Mouse (Mus musculus) heart, embryonic 14.5 days (tissue): ENCODE measurements around the gene Tfpi. TPM values are rescaled to one million over a fixed set of nuclear protein-coding genes. Genes with fewer than 3 reads are reported as not detected.

Experiments used
- ATAC-seq: fragments of 200-750 bp; cut with Nextera tagmentation; 2 replicates; pipeline ENCODE4 v1.8.0; 2017; ENCODE audit warnings: low read depth, moderate TSS enrichment; ENCODE audit not compliant: insufficient number of reproducible peaks, insufficient read depth, low FRiP score
- H3K27ac ChIP-seq, 2 experiments: fragments of 200-500 bp in 1 of 2; fragments of 300-500 bp in 1 of 2; sonication (generic) in 1 of 2; replicated peaks in 1 of 2; 2 replicates each; pipeline ENCODE4 v1.5.1; 2012 to 2014; ENCODE audit warnings: low read depth in 2 of 2, low read length in 2 of 2, control low read depth in 1 of 2, mild to moderate bottlenecking in 1 of 2, mixed read lengths in 1 of 2; ENCODE audit not compliant: control insufficient read depth in 1 of 2, insufficient read depth in 1 of 2
- H3K27me3 ChIP-seq: fragments of 300-500 bp; sonication (generic); 2 replicates; pipeline ENCODE4 v1.6.1; 2014; ENCODE audit warnings: mild to moderate bottlenecking, low read length, control low read depth; ENCODE audit not compliant: control insufficient read depth, insufficient read depth
- H3K36me3 ChIP-seq: fragments of 300-500 bp; sonication (generic); 2 replicates; pipeline ENCODE4 v1.6.1; 2014; ENCODE audit warnings: mild to moderate bottlenecking, control low read depth, low read length, mixed read lengths; ENCODE audit not compliant: control insufficient read depth, insufficient read depth
- H3K4me1 ChIP-seq, 2 experiments: fragments of 200-500 bp in 1 of 2; fragments of 300-500 bp in 1 of 2; sonication (generic) in 1 of 2; 2 replicates each; pipeline ENCODE4 v1.6.1; 2012 to 2014; ENCODE audit warnings: low read length in 2 of 2, control low read depth in 1 of 2, mixed read lengths in 1 of 2; ENCODE audit not compliant: control insufficient read depth in 2 of 2, insufficient read depth in 2 of 2
- H3K4me2 ChIP-seq: fragments of 300-500 bp; sonication (generic); 2 replicates; pipeline ENCODE4 v1.6.1; 2014; ENCODE audit warnings: mild to moderate bottlenecking, low read length
- H3K4me3 ChIP-seq, 2 experiments: fragments of 200-500 bp in 1 of 2; fragments of 300-500 bp in 1 of 2; sonication (generic) in 1 of 2; 2 replicates each; pipeline ENCODE4 v1.5.1; 2012 to 2014; ENCODE audit warnings: low read length in 2 of 2, mild to moderate bottlenecking in 2 of 2, control low read depth in 1 of 2, low read depth in 1 of 2, moderate library complexity in 1 of 2; ENCODE audit not compliant: control insufficient read depth in 1 of 2, insufficient read depth in 1 of 2
- H3K9ac ChIP-seq: fragments of 300-500 bp; sonication (generic); 2 replicates; pipeline ENCODE4 v1.6.1; 2014; ENCODE audit warnings: mild to moderate bottlenecking, low read length
- H3K9me3 ChIP-seq: fragments of 300-500 bp; sonication (generic); 2 replicates; pipeline ENCODE4 v1.6.1; 2016; ENCODE audit warnings: low read length, control low read depth; ENCODE audit not compliant: control insufficient read depth
- WGBS: fragments of 180-500 bp; shearing (Covaris S2); extraction: QIAGEN DNeasy Blood & Tissue Kit; methylation state at CpG from one replicate; pipeline ENCODE4 v1.1.7; 2014; 5-methylcytosine and 5-hydroxymethylcytosine counted together
- polyA plus RNA-seq: library from polyadenylated mRNA; unstranded; fragments of >200 nt; fragmentation: Nextera tagmentation; extraction: Ambion mirVana; gene quantifications from 2 replicates; pipeline ENCODE4 v1.2.1, GENCODE M21; 2014

Gene Tfpi
- polyA plus RNA-seq, 1 experiment from 2014 or later, result 90.8 TPM

GRCm38 (mm10) chr2:84426531-84426930 lies 50.0 kb downstream of the Tfpi start:
- Histone ChIP-seq H3K36me3 (no peaks in the 10 kb centered on the region), H3K4me3 (no peak overlapping the region), H3K27me3 (no peaks in the 10 kb centered on the region), H3K9ac (no peak overlapping the region), H3K4me2 (no peak overlapping the region), H3K9me3 (no peaks in the 10 kb centered on the region), H3K4me1 (no peaks in the 10 kb centered on the region), H3K27ac (no peak overlapping the region)
- no peak for ATAC-seq
- 82% methylated on average over 4 of the region's 4 CpGs for WGBS

- Histone ChIP-seq H3K4me3 (peak within 1 kb of the TSS; percentile 43 to 47), H3K4me2 (peak within 1 kb of the TSS; percentile 69), H3K27ac (peak within 1 kb of the TSS; percentile 69 to 83), H3K27me3 (no peaks in the 10 kb centered on the region), H3K4me1 (no peaks in the 10 kb centered on the region), H3K36me3 (no peaks in the 10 kb centered on the region), H3K9ac (peak within 1 kb of the TSS; percentile 69), H3K9me3 (no peaks in the 10 kb centered on the region)
- ATAC-seq, result peak; percentile 71
- 0% methylated on average over 10 of the region's 10 CpGs for WGBS
These were observed 51.4 kb downstream of the Tfpi start, which contains the start of gene Calcrl for GRCm38 (mm10) chr2:84425138-84425537. Gene Calcrl (minus strand): TSS chr2:84425411.

DNA sequence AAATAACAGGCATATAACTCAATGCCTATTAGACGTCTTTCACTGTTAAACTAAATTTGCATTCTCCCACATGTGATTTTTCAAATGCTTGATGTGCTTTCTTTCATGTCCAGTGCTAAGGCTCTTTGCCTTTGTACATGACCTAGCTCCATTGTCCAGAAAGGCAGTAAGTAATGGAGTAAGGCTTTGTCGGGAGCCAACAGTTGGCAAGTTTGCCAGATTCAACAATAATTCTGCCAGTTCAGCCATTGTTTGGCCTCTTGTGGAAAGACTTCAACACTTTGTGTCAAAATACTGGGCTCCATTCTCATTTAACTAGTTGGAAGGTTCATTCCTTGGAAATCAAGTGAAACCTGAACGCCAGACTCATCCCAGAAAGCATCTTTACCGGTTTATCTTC lies 60.1 kb downstream of the Tfpi start:
- Histone ChIP-seq H3K36me3 (peaks cover 2% of the 10 kb centered on the region; the same call in 1 of the 2 replicates), H3K9me3 (0 out of 2 replicates have a peak, but pooled peaks cover 3% of the 10 kb centered on the region)
- WGBS, result 80% methylated on average over 4 of the region's 4 CpGs

GRCm38 (mm10) chr2:84409796-84410592 lies 66.6 kb downstream of the Tfpi start:
- Histone ChIP-seq H3K27ac (no peak overlapping the region), H3K4me3 (no peak overlapping the region), H3K36me3 (peaks cover 2% of the 10 kb centered on the region; the same call in 1 of the 2 replicates), H3K4me2 (no peak overlapping the region), H3K9me3 (0 out of 2 replicates have a peak, but pooled peaks cover 3% of the 10 kb centered on the region), H3K27me3 (no peaks in the 10 kb centered on the region), H3K9ac (no peak overlapping the region), H3K4me1 (no peaks in the 10 kb centered on the region)
- ATAC-seq, result no peak

More for the DNA sequence above, 60.1 kb downstream of the Tfpi start:
- Histone ChIP-seq H3K4me1 (0 out of 4 replicates have a peak, but pooled peaks cover 0 to 3% of the 10 kb centered on the region in 2 experiments), H3K4me2 (no peak overlapping the region), H3K27me3 (no peaks in the 10 kb centered on the region), H3K4me3 (no peak overlapping the region), H3K9ac (no peak overlapping the region), H3K27ac (no peak overlapping the region)
- no peak for ATAC-seq

- WGBS, result 73% methylated on average over 3 of the region's 3 CpGs
- no peak for ATAC-seq
- H3K36me3 ChIP-seq, result no peaks in the 10 kb centered on the region
- H3K27ac ChIP-seq, result no peak overlapping the region
- H3K4me2 ChIP-seq, result no peak overlapping the region
- no peaks in the 10 kb centered on the region for H3K27me3 ChIP-seq
- H3K4me3 ChIP-seq, result no peak overlapping the region
- H3K9ac ChIP-seq, result no peak overlapping the region
- H3K4me1 ChIP-seq, result no peaks in the 10 kb centered on the region
- H3K9me3 ChIP-seq, result no peaks in the 10 kb centered on the region
These were observed 71.7 kb downstream of the Tfpi start for GRCm38 (mm10) chr2:84404834-84405233.

GRCm38 (mm10) chr2:84402713-84403112 lies 73.9 kb downstream of the Tfpi start:
- WGBS, result 70% methylated on average over 3 of the region's 3 CpGs
- Histone ChIP-seq H3K27ac (no peak overlapping the region), H3K4me1 (no peaks in the 10 kb centered on the region), H3K9me3 (no peaks in the 10 kb centered on the region), H3K4me3 (no peak overlapping the region), H3K36me3 (no peaks in the 10 kb centered on the region), H3K4me2 (no peak overlapping the region), H3K9ac (no peak overlapping the region), H3K27me3 (no peaks in the 10 kb centered on the region)
- ATAC-seq, result no peak

- Histone ChIP-seq H3K27me3 (no peaks in the 10 kb centered on the region), H3K27ac (no peak overlapping the region), H3K4me1 (no peaks in the 10 kb centered on the region), H3K36me3 (no peaks in the 10 kb centered on the region), H3K4me2 (no peak overlapping the region), H3K4me3 (no peak overlapping the region), H3K9ac (no peak overlapping the region), H3K9me3 (no peaks in the 10 kb centered on the region)
- ATAC-seq, result no peak
- WGBS, result 73% methylated on average over 4 of the region's 4 CpGs
These were observed 80.0 kb downstream of the Tfpi start for GRCm38 (mm10) chr2:84396557-84396956.
